Mouse (Mus musculus) testis, adult 2 months (tissue): ENCODE measurements around the gene Ifne.

Source experiments
- CTCF ChIP-seq: fragments of 200-500 bp; IDR thresholded peaks from 2 replicates; pipeline ENCODE4 v1.5.1; 2012; ENCODE audit warnings: low read depth, mild to moderate bottlenecking, inconsistent platforms, low read length, moderate library complexity; ENCODE audit not compliant: control insufficient read depth, insufficient read depth, insufficient replicate concordance
- POLR2A ChIP-seq: fragments of 200-500 bp; IDR thresholded peaks from 2 replicates; pipeline ENCODE4 v1.6.1; 2012; ENCODE audit warnings: low read depth, mild to moderate bottlenecking, inconsistent platforms, low read length, moderate library complexity; ENCODE audit not compliant: control insufficient read depth

DNA sequence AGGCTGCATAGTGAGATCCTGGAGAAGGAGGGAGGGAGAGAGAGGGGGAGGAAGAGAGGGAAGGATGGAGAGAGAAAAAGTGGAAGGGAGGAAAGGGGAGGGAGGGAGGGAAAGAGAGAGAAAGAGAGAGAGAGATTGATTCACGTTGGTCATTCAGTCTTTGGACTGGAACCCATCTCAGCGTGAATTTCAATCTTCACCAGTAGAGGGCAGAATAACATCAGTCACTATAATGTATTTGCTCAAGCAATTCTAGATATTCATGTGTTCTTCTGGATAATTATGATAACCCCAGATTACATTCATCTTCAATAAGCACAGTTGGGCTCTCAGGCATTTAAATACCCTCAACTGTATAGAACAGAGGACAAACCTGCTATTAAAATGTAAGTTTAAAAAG, 7.3 kb downstream of the Ifne start:
- TF ChIP-seq POLR2A (no peak), CTCF (no peak)
